Mouse (Mus musculus): Measurements from ENCODE around the gene Gm20521. TPM values are rescaled to one million over a fixed set of nuclear protein-coding genes. Genes with fewer than 3 reads are reported as not detected.

Gene Gm20521
- total and polyA plus RNA-seq, 3 experiments: 1.2 to 5.5 (median 4.0) TPM

DNA sequence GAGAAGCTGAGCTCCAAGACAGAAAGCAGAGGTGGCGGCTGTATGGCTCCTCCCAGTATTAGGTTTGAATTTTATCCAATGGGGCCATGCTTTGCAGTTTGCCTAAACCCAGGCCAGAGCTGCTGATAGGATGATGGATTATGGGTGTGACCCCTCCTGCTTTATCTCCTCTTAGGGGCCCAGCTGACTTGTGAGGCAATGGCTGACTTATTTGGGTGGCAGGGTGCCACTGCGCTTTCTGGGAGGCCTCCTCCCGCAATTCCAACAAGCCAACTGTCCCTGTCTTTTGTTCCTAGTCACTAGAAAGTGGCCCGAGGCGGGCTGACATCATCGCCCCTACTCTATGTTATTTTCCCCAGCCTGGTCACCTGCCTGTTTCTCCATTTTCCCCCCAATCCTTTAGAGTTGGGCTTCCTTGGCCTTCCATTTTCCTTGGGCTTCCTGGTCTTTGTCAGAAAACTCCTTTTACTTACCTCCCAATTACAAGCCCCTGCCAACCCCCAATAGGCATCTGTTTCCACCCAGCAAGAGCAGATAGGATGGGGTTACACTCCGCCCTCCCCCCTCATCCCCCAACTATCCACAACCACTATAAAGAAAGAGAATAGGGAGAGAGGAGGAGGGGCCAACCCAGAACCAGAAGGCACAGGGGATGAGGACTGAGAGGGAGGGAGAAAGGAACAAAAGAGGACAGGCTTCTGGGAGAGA, 41.6 kb downstream of the Gm20521 start:
- Histone ChIP-seq H3K27me3 (ENCODE audit: insufficient read depth, low read length) (peaks cover 72% of the 10 kb centered on the region), H3K4me1 (ENCODE audit: insufficient read depth, low read depth, low read length) (peaks cover 8% of the 10 kb centered on the region), H3K4me3 (ENCODE audit: low read depth, low read length) (peak overlapping the region; percentile 28; the same call in 1 of the 2 replicates), H3K9me3 (replicated peaks) (no peaks in the 10 kb centered on the region), H3K36me3 (replicated peaks) (no peaks in the 10 kb centered on the region)
- ATAC-seq (ENCODE audit: extremely low read depth, insufficient number of reproducible peaks, low FRiP score, poor library complexity, severe bottlenecking): peak; percentile 54
- no peak for TF ChIP-seq GATA2 (IDR thresholded peaks at IDR 0.05; ENCODE audit: borderline replicate concordance, low read depth, low read length)
- no peak for TF ChIP-seq TAL1 (conservative IDR thresholded peaks at IDR 0.05; ENCODE audit: low read depth, low read length)
- TF ChIP-seq CTCF (IDR thresholded peaks at IDR 0.05; ENCODE audit: low read depth, low read length): no peak
- no peak for TF ChIP-seq GATA1 (IDR thresholded peaks at IDR 0.05; ENCODE audit: borderline replicate concordance, low read length)
- no peak for TF ChIP-seq POLR2AphosphoS5 (IDR thresholded peaks at IDR 0.05; ENCODE audit: insufficient replicate concordance, low read depth, low read length)
- DNase-seq (ENCODE audit: low spot score): peak; percentile 57

- peaks cover 64% of the 10 kb centered on the region for H3K27me3 ChIP-seq (ENCODE audit: insufficient read depth, low read length)
- ATAC-seq (ENCODE audit: extremely low read depth, insufficient number of reproducible peaks, low FRiP score, poor library complexity, severe bottlenecking) (no peak), DNase-seq (ENCODE audit: low spot score) (no peak)
- H3K4me1 ChIP-seq (ENCODE audit: insufficient read depth, low read depth, low read length): peaks cover 8% of the 10 kb centered on the region
- H3K4me3 ChIP-seq (ENCODE audit: low read depth, low read length): no peak within 1 kb of the TSS; the same call in 1 of the 2 replicates
- H3K9me3 ChIP-seq (replicated peaks): no peaks in the 10 kb centered on the region
- H3K36me3 ChIP-seq (replicated peaks): no peaks in the 10 kb centered on the region
- no peak for TF ChIP-seq TAL1 (conservative IDR thresholded peaks at IDR 0.05; ENCODE audit: low read depth, low read length)
- no peak for TF ChIP-seq POLR2AphosphoS5 (IDR thresholded peaks at IDR 0.05; ENCODE audit: insufficient replicate concordance, low read depth, low read length)
- no peak for TF ChIP-seq GATA2 (IDR thresholded peaks at IDR 0.05; ENCODE audit: borderline replicate concordance, low read depth, low read length)
- no peak for TF ChIP-seq GATA1 (IDR thresholded peaks at IDR 0.05; ENCODE audit: borderline replicate concordance, low read length)
- no peak for TF ChIP-seq CTCF (IDR thresholded peaks at IDR 0.05; ENCODE audit: low read depth, low read length)
Measured at GRCm38 (mm10) chr14:54925349-54926342, 42.4 kb downstream of the Gm20521 start, which contains the start of gene Efs. Gene Efs (minus strand): TSS chr14:54926126.

GRCm38 (mm10) chr14:54926401-54927158, 43.3 kb downstream of the Gm20521 start:
- Histone ChIP-seq H3K4me3 (ENCODE audit: low read depth, low read length) (no peak overlapping the region), H3K4me1 (ENCODE audit: insufficient read depth, low read depth, low read length) (peaks cover 8% of the 10 kb centered on the region), H3K36me3 (replicated peaks) (no peaks in the 10 kb centered on the region), H3K27me3 (ENCODE audit: insufficient read depth, low read length) (peaks cover 59% of the 10 kb centered on the region), H3K9me3 (replicated peaks) (no peaks in the 10 kb centered on the region)
- no peak for ATAC-seq (ENCODE audit: extremely low read depth, insufficient number of reproducible peaks, low FRiP score, poor library complexity, severe bottlenecking)
- TF ChIP-seq GATA1 (IDR thresholded peaks at IDR 0.05; ENCODE audit: borderline replicate concordance, low read length): no peak
- TF ChIP-seq POLR2AphosphoS5 (IDR thresholded peaks at IDR 0.05; ENCODE audit: insufficient replicate concordance, low read depth, low read length): no peak
- no peak for TF ChIP-seq TAL1 (conservative IDR thresholded peaks at IDR 0.05; ENCODE audit: low read depth, low read length)
- no peak for TF ChIP-seq CTCF (IDR thresholded peaks at IDR 0.05; ENCODE audit: low read depth, low read length)
- no peak for TF ChIP-seq GATA2 (IDR thresholded peaks at IDR 0.05; ENCODE audit: borderline replicate concordance, low read depth, low read length)
- DNase-seq (ENCODE audit: low spot score): no peak

DNA sequence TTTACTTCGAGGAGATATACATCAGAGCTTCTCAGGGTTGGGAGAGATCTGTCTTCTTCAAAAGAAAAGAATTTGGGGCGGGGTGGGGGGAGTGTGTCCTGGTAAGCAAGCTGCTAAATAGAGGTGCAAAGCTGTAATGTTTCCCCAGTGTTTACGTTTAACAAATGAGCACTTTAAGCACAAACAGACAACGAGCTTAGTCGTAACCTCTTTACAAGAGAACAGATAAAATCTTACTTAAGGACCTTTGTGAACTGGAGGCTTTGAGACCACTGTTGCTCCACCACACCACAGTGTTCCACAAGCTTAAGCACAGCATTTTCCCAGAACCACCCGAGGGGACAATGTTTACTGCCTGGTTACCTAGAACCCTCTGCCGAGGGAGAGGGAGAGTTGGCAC, 44.1 kb downstream of the Gm20521 start:
- no peaks in the 10 kb centered on the region for H3K36me3 ChIP-seq (replicated peaks)
- H3K27me3 ChIP-seq (ENCODE audit: insufficient read depth, low read length): peaks cover 56% of the 10 kb centered on the region
- no peaks in the 10 kb centered on the region for H3K9me3 ChIP-seq (replicated peaks)
- DNase-seq (ENCODE audit: low spot score): no peak
- no peak for ATAC-seq (ENCODE audit: extremely low read depth, insufficient number of reproducible peaks, low FRiP score, poor library complexity, severe bottlenecking)
- no peak for TF ChIP-seq TAL1 (conservative IDR thresholded peaks at IDR 0.05; ENCODE audit: low read depth, low read length)
- TF ChIP-seq POLR2AphosphoS5 (IDR thresholded peaks at IDR 0.05; ENCODE audit: insufficient replicate concordance, low read depth, low read length): no peak
- TF ChIP-seq GATA1 (IDR thresholded peaks at IDR 0.05; ENCODE audit: borderline replicate concordance, low read length): no peak
- no peak overlapping the region for H3K4me3 ChIP-seq (ENCODE audit: low read depth, low read length)
- H3K4me1 ChIP-seq (ENCODE audit: insufficient read depth, low read depth, low read length): peaks cover 8% of the 10 kb centered on the region

GRCm38 (mm10) chr14:54929801-54930200, 46.6 kb downstream of the Gm20521 start:
- Histone ChIP-seq H3K36me3 (replicated peaks) (no peaks in the 10 kb centered on the region), H3K27me3 (ENCODE audit: insufficient read depth, low read length) (peaks cover 46% of the 10 kb centered on the region), H3K9me3 (replicated peaks) (no peaks in the 10 kb centered on the region), H3K4me1 (ENCODE audit: insufficient read depth, low read depth, low read length) (peaks cover under 1% of the 10 kb centered on the region), H3K4me3 (ENCODE audit: low read depth, low read length) (no peak overlapping the region)
- no peak for ATAC-seq (ENCODE audit: extremely low read depth, insufficient number of reproducible peaks, low FRiP score, poor library complexity, severe bottlenecking)
- TF ChIP-seq GATA2 (IDR thresholded peaks at IDR 0.05; ENCODE audit: borderline replicate concordance, low read depth, low read length) (no peak), GATA1 (IDR thresholded peaks at IDR 0.05; ENCODE audit: borderline replicate concordance, low read length) (no peak), TAL1 (conservative IDR thresholded peaks at IDR 0.05; ENCODE audit: low read depth, low read length) (no peak)
- DNase-seq (ENCODE audit: low spot score): no peak
